Mouse (Mus musculus) lung, embryonic 15.5 days (tissue): Measurements from ENCODE around the gene Cryaa. TPM values are rescaled to one million over a fixed set of nuclear protein-coding genes. Genes with fewer than 3 reads are reported as not detected.

Experiments used
- ATAC-seq: fragments of 200-750 bp; cut with Nextera tagmentation; 2 replicates; pipeline ENCODE4 v1.8.0; 2017; ENCODE audit warnings: moderate number of reproducible peaks, borderline replicate concordance; ENCODE audit not compliant: low FRiP score, low TSS enrichment; ENCODE audit errors: extremely low read depth
- H3K27ac ChIP-seq: fragments of 300-500 bp; sonication (generic); 2 replicates; pipeline ENCODE4 v1.5.1; 2015; ENCODE audit warnings: moderate library complexity, mild to moderate bottlenecking, inconsistent platforms
- H3K27me3 ChIP-seq: fragments of 300-500 bp; sonication (generic); 2 replicates; pipeline ENCODE4 v1.6.1; 2015; ENCODE audit warnings: inconsistent platforms
- H3K36me3 ChIP-seq: fragments of 300-500 bp; sonication (generic); 2 replicates; pipeline ENCODE4 v1.6.1; 2015; ENCODE audit warnings: inconsistent platforms
- H3K4me1 ChIP-seq: fragments of 300-500 bp; sonication (generic); 2 replicates; pipeline ENCODE4 v1.6.1; 2015; ENCODE audit warnings: inconsistent platforms
- H3K4me2 ChIP-seq: fragments of 300-500 bp; sonication (generic); 2 replicates; pipeline ENCODE4 v1.6.1; 2015; ENCODE audit warnings: inconsistent platforms, mild to moderate bottlenecking, moderate library complexity
- H3K4me3 ChIP-seq: fragments of 300-500 bp; sonication (generic); 2 replicates; pipeline ENCODE4 v1.5.1; 2015; ENCODE audit warnings: mild to moderate bottlenecking, inconsistent platforms
- H3K9ac ChIP-seq: fragments of 300-500 bp; sonication (generic); 2 replicates; pipeline ENCODE4 v1.6.1; 2015; ENCODE audit warnings: inconsistent platforms
- H3K9me3 ChIP-seq: fragments of 300-500 bp; sonication (generic); 2 replicates; pipeline ENCODE4 v1.6.1; 2016; ENCODE audit warnings: inconsistent platforms
- WGBS: fragments of 180-500 bp; shearing (Covaris S2); methylation state at CpG from one replicate; pipeline ENCODE4 v1.1.7; 2015; 5-methylcytosine and 5-hydroxymethylcytosine counted together
- polyA plus RNA-seq: library from polyadenylated mRNA; unstranded; fragments of >200 nt; fragmentation: Nextera tagmentation; extraction: Ambion mirVana; gene quantifications from 2 replicates; pipeline ENCODE4 v1.2.1, GENCODE M21; 2015

Gene Cryaa
- polyA plus RNA-seq, 1 experiment from 2014 or later: not detected

- no peak overlapping the region for H3K27ac ChIP-seq
- no peak overlapping the region for H3K4me2 ChIP-seq
- no peaks in the 10 kb centered on the region for H3K36me3 ChIP-seq
- H3K4me1 ChIP-seq: no peaks in the 10 kb centered on the region
- H3K9ac ChIP-seq: no peak overlapping the region
- H3K4me3 ChIP-seq: no peak overlapping the region
- peak; percentile 69 for ATAC-seq
- no peaks in the 10 kb centered on the region for H3K9me3 ChIP-seq
- no peaks in the 10 kb centered on the region for H3K27me3 ChIP-seq
- 4% methylated on average over 4 of the region's 4 CpGs for WGBS
Observed at GRCm38 (mm10) chr17:31664760-31665159, 12.8 kb upstream of the Cryaa start.

GRCm38 (mm10) chr17:31668306-31668705 is 9.3 kb upstream of the Cryaa start:
- H3K9ac ChIP-seq: no peak overlapping the region
- no peaks in the 10 kb centered on the region for H3K36me3 ChIP-seq
- ATAC-seq: no peak
- H3K4me1 ChIP-seq: no peaks in the 10 kb centered on the region
- 47% methylated on average over 8 of the region's 9 CpGs for WGBS
- no peaks in the 10 kb centered on the region for H3K9me3 ChIP-seq
- H3K27me3 ChIP-seq: no peaks in the 10 kb centered on the region
- H3K27ac ChIP-seq: no peak overlapping the region
- no peak overlapping the region for H3K4me2 ChIP-seq
- H3K4me3 ChIP-seq: no peak overlapping the region

- Histone ChIP-seq H3K4me2 (no peak overlapping the region), H3K9ac (no peak overlapping the region), H3K4me3 (no peak overlapping the region), H3K36me3 (no peaks in the 10 kb centered on the region), H3K4me1 (no peaks in the 10 kb centered on the region), H3K27me3 (no peaks in the 10 kb centered on the region), H3K9me3 (no peaks in the 10 kb centered on the region), H3K27ac (no peak overlapping the region)
- no peak for ATAC-seq
- WGBS: 59% methylated on average over 11 of the region's 11 CpGs
Observed at GRCm38 (mm10) chr17:31670163-31670562, 7.4 kb upstream of the Cryaa start.

GRCm38 (mm10) chr17:31671698-31672097 is 5.9 kb upstream of the Cryaa start:
- H3K4me2 ChIP-seq: no peak overlapping the region
- H3K9ac ChIP-seq: no peak overlapping the region
- no peak overlapping the region for H3K27ac ChIP-seq
- 62% methylated on average over 8 of the region's 8 CpGs for WGBS
- no peaks in the 10 kb centered on the region for H3K36me3 ChIP-seq
- H3K4me3 ChIP-seq: no peak overlapping the region
- H3K9me3 ChIP-seq: no peaks in the 10 kb centered on the region
- no peaks in the 10 kb centered on the region for H3K27me3 ChIP-seq
- ATAC-seq: no peak
- H3K4me1 ChIP-seq: no peaks in the 10 kb centered on the region

GRCm38 (mm10) chr17:31672279-31672678 is 5.3 kb upstream of the Cryaa start:
- Histone ChIP-seq H3K27ac (no peak overlapping the region), H3K27me3 (no peaks in the 10 kb centered on the region), H3K9me3 (no peaks in the 10 kb centered on the region), H3K9ac (no peak overlapping the region), H3K4me2 (no peak overlapping the region), H3K4me1 (no peaks in the 10 kb centered on the region), H3K4me3 (no peak overlapping the region), H3K36me3 (no peaks in the 10 kb centered on the region)
- no peak for ATAC-seq
- 69% methylated on average over 12 of the region's 12 CpGs for WGBS

- Histone ChIP-seq H3K9ac (no peak overlapping the region), H3K27me3 (no peaks in the 10 kb centered on the region), H3K36me3 (no peaks in the 10 kb centered on the region), H3K9me3 (no peaks in the 10 kb centered on the region), H3K27ac (no peak overlapping the region), H3K4me3 (no peak overlapping the region), H3K4me1 (no peaks in the 10 kb centered on the region), H3K4me2 (no peak overlapping the region)
- 72% methylated on average over 1 of the region's 1 CpGs for WGBS
- no peak for ATAC-seq
Observed at GRCm38 (mm10) chr17:31674426-31674825, 3.2 kb upstream of the Cryaa start.

- ATAC-seq: no peak
- Histone ChIP-seq H3K9me3 (no peaks in the 10 kb centered on the region), H3K27ac (no peak overlapping the region), H3K4me3 (no peak overlapping the region), H3K36me3 (no peaks in the 10 kb centered on the region), H3K4me2 (no peak overlapping the region), H3K9ac (no peak overlapping the region), H3K4me1 (no peaks in the 10 kb centered on the region), H3K27me3 (no peaks in the 10 kb centered on the region)
- WGBS: 72% methylated on average over 2 of the region's 2 CpGs
Observed at GRCm38 (mm10) chr17:31680450-31680849, 2.8 kb downstream of the Cryaa start.

- peak overlapping the region; percentile 95 for H3K27ac ChIP-seq
- peak overlapping the region; percentile 10; the same call in 1 of the 2 replicates for H3K9ac ChIP-seq
- 9% methylated on average over 17 of the region's 17 CpGs for WGBS
- peaks cover 12% of the 10 kb centered on the region for H3K4me1 ChIP-seq
- no peaks in the 10 kb centered on the region for H3K36me3 ChIP-seq
- no peaks in the 10 kb centered on the region for H3K27me3 ChIP-seq
- ATAC-seq: peak; percentile 60
- no peaks in the 10 kb centered on the region for H3K9me3 ChIP-seq
- peak overlapping the region; percentile 34 for H3K4me2 ChIP-seq
- H3K4me3 ChIP-seq: no peak overlapping the region
Observed at GRCm38 (mm10) chr17:31685514-31686224, 8.1 kb downstream of the Cryaa start.

- Histone ChIP-seq H3K4me3 (no peak overlapping the region), H3K27me3 (no peaks in the 10 kb centered on the region), H3K4me2 (peak overlapping the region; percentile 34), H3K9me3 (no peaks in the 10 kb centered on the region), H3K4me1 (peaks cover 12% of the 10 kb centered on the region), H3K36me3 (no peaks in the 10 kb centered on the region), H3K9ac (no peak overlapping the region), H3K27ac (peak overlapping the region; percentile 95)
- ATAC-seq: peak; percentile 75
- 8% methylated on average over 3 of the region's 3 CpGs for WGBS
Observed at GRCm38 (mm10) chr17:31686225-31686564, 8.6 kb downstream of the Cryaa start.

- no peak for ATAC-seq
Observed at GRCm38 (mm10) chr17:31688112-31688511, 10.5 kb downstream of the Cryaa start.

GRCm38 (mm10) chr17:31689606-31690005 is 12.0 kb downstream of the Cryaa start:
- WGBS: 53% methylated on average over 1 of the region's 1 CpGs
- Histone ChIP-seq H3K4me1 (peaks cover 28% of the 10 kb centered on the region), H3K36me3 (no peaks in the 10 kb centered on the region), H3K27me3 (no peaks in the 10 kb centered on the region), H3K9me3 (no peaks in the 10 kb centered on the region), H3K9ac (no peak overlapping the region), H3K4me3 (no peak overlapping the region), H3K27ac (no peak overlapping the region), H3K4me2 (no peak overlapping the region)
- ATAC-seq: no peak

More at GRCm38 (mm10) chr17:31688112-31688511, 10.5 kb downstream of the Cryaa start:
- peaks cover 17% of the 10 kb centered on the region for H3K4me1 ChIP-seq
- no peaks in the 10 kb centered on the region for H3K27me3 ChIP-seq
- no peaks in the 10 kb centered on the region for H3K36me3 ChIP-seq
- H3K4me2 ChIP-seq: no peak overlapping the region
- 52% methylated on average over 9 of the region's 9 CpGs for WGBS
- no peaks in the 10 kb centered on the region for H3K9me3 ChIP-seq
- H3K9ac ChIP-seq: no peak overlapping the region
- no peak overlapping the region for H3K27ac ChIP-seq
- H3K4me3 ChIP-seq: no peak overlapping the region

GRCm38 (mm10) chr17:31692918-31693317 is 15.3 kb downstream of the Cryaa start:
- Histone ChIP-seq H3K27me3 (no peaks in the 10 kb centered on the region), H3K36me3 (no peaks in the 10 kb centered on the region), H3K9me3 (no peaks in the 10 kb centered on the region), H3K27ac (no peak overlapping the region), H3K4me3 (no peak overlapping the region), H3K4me2 (peak overlapping the region; percentile 46), H3K9ac (no peak overlapping the region), H3K4me1 (peaks cover 16% of the 10 kb centered on the region)
- WGBS: 31% methylated on average over 5 of the region's 5 CpGs
- no peak for ATAC-seq
